Mouse (Mus musculus) neural tube, embryonic 10.5 days (tissue): Measurements from ENCODE around the gene Lrsam1.

ENCODE experiments used
- DNase-seq: peaks from one replicate; pipeline ENCODE4 v3.0.0-alpha.2; 2017; ENCODE audit warnings: low spot score; ENCODE audit errors: extremely low spot score

The Lrsam1 gene

GRCm38 (mm10) chr2:32926330-32927075, 34.9 kb downstream of the Lrsam1 start:
- DNase-seq: no peak

- DNase-seq: no peak
Observed at GRCm38 (mm10) chr2:32924306-32924844, 37.0 kb downstream of the Lrsam1 start.

GRCm38 (mm10) chr2:32923551-32924250, 37.7 kb downstream of the Lrsam1 start:
- DNase-seq: no peak

- DNase-seq: no peak
Observed at GRCm38 (mm10) chr2:32922564-32922963, 38.9 kb downstream of the Lrsam1 start.

GRCm38 (mm10) chr2:32921801-32922380, 39.5 kb downstream of the Lrsam1 start:
- no peak for DNase-seq

GRCm38 (mm10) chr2:32921235-32921634, 40.2 kb downstream of the Lrsam1 start:
- no peak for DNase-seq

- no peak for DNase-seq
Observed at GRCm38 (mm10) chr2:32918391-32918790, 43.0 kb downstream of the Lrsam1 start.

- no peak for DNase-seq
Observed at GRCm38 (mm10) chr2:32917526-32917925, 43.9 kb downstream of the Lrsam1 start.

GRCm38 (mm10) chr2:32914896-32915295, 46.5 kb downstream of the Lrsam1 start:
- DNase-seq: no peak

GRCm38 (mm10) chr2:32914362-32914761, 47.1 kb downstream of the Lrsam1 start:
- no peak for DNase-seq

- DNase-seq: peak; percentile 80
Observed at GRCm38 (mm10) chr2:32912210-32912804, 49.1 kb downstream of the Lrsam1 start.

GRCm38 (mm10) chr2:32911639-32912182, 49.7 kb downstream of the Lrsam1 start:
- DNase-seq: no peak

- DNase-seq: no peak
Observed at GRCm38 (mm10) chr2:32908796-32909195, 52.6 kb downstream of the Lrsam1 start.

- DNase-seq: peak; percentile 48
Observed at GRCm38 (mm10) chr2:32908272-32908671, 53.1 kb downstream of the Lrsam1 start.

- DNase-seq: no peak
Observed at GRCm38 (mm10) chr2:32907442-32907841, 54.0 kb downstream of the Lrsam1 start.

- DNase-seq: no peak
Observed at GRCm38 (mm10) chr2:32905297-32905696, 56.1 kb downstream of the Lrsam1 start.

- no peak for DNase-seq
Observed at GRCm38 (mm10) chr2:32904637-32905036, 56.8 kb downstream of the Lrsam1 start.

- DNase-seq: no peak
Observed at GRCm38 (mm10) chr2:32903470-32903869, 57.9 kb downstream of the Lrsam1 start.

- DNase-seq: no peak
Observed at GRCm38 (mm10) chr2:32902126-32902525, 59.3 kb downstream of the Lrsam1 start.

GRCm38 (mm10) chr2:32898983-32899382, 62.4 kb downstream of the Lrsam1 start:
- DNase-seq: no peak

GRCm38 (mm10) chr2:32896507-32897147, 64.8 kb downstream of the Lrsam1 start:
- no peak for DNase-seq
